Mouse (Mus musculus): Measurements from ENCODE around the gene Btnl2.

DNA sequence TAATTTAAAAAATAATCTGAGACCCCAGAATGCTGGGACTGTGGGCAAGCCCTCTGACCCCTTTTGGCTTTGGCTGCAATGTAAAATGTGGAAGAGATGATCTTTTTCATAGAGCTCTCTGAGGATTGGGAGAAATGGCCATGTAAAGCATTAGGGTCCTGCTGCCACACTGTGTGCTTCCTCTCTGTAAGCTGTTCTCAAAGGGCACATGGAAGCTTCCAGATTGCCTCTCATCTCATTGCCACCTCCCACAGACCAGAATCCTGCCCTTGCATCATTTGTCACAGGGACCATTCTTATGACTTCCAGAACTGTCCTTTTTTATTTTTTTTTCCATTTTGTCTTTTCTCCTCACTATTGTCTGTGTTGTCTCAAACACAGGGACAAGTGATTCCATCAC lies 47.4 kb upstream of the Btnl2 start:
- TF ChIP-seq CTCF (IDR thresholded peaks at IDR 0.05; ENCODE audit: extremely low read depth, insufficient read depth, low read length) (no peak), POLR2A (IDR thresholded peaks at IDR 0.05; ENCODE audit: extremely low read depth, insufficient read depth, low read length) (no peak)

All from cortical plate, adult 2 months (tissue).